Mouse (Mus musculus) limb, embryonic 13.5 days (tissue): Measurements from ENCODE around the gene Dtl. TPM values are rescaled to one million over a fixed set of nuclear protein-coding genes. Genes with fewer than 3 reads are reported as not detected.

Experiments used
- ATAC-seq: fragments of 200-750 bp; cut with Nextera tagmentation; 2 replicates; pipeline ENCODE4 v1.8.0; 2017; ENCODE audit warnings: low read depth, moderate number of reproducible peaks, moderate TSS enrichment; ENCODE audit not compliant: low FRiP score
- H3K27ac ChIP-seq: fragments of 300-500 bp; sonication (generic); 2 replicates; pipeline ENCODE4 v1.5.1; 2015; ENCODE audit warnings: inconsistent platforms, mild to moderate bottlenecking, moderate library complexity
- H3K27me3 ChIP-seq: fragments of 300-500 bp; sonication (generic); 2 replicates; pipeline ENCODE4 v1.6.1; 2015; ENCODE audit warnings: mild to moderate bottlenecking, inconsistent platforms
- H3K36me3 ChIP-seq: fragments of 300-500 bp; sonication (generic); 2 replicates; pipeline ENCODE4 v1.6.1; 2015; ENCODE audit warnings: inconsistent platforms, mild to moderate bottlenecking, moderate library complexity
- H3K4me1 ChIP-seq: fragments of 300-500 bp; sonication (generic); 2 replicates; pipeline ENCODE4 v1.6.1; 2015; ENCODE audit warnings: inconsistent platforms
- H3K4me2 ChIP-seq: fragments of 300-500 bp; sonication (generic); replicated peaks from 2 replicates; pipeline ENCODE4 v1.6.1; 2015; ENCODE audit warnings: inconsistent platforms, mild to moderate bottlenecking, moderate library complexity
- H3K4me3 ChIP-seq: fragments of 300-500 bp; sonication (generic); 2 replicates; pipeline ENCODE4 v1.5.1; 2015; ENCODE audit warnings: moderate library complexity, mild to moderate bottlenecking, inconsistent platforms
- H3K9ac ChIP-seq: fragments of 300-500 bp; sonication (generic); 2 replicates; pipeline ENCODE4 v1.6.1; 2015; ENCODE audit warnings: mild to moderate bottlenecking, inconsistent platforms
- H3K9me3 ChIP-seq: fragments of 300-500 bp; sonication (generic); 2 replicates; pipeline ENCODE4 v1.6.1; 2016; ENCODE audit warnings: inconsistent platforms
- WGBS: fragments of 180-500 bp; shearing (Covaris S2); methylation state at CpG from one replicate; pipeline ENCODE4 v1.1.7; 2015; 5-methylcytosine and 5-hydroxymethylcytosine counted together
- polyA plus RNA-seq: library from polyadenylated mRNA; unstranded; fragments of >200 nt; fragmentation: Nextera tagmentation; extraction: Ambion mirVana; gene quantifications from 2 replicates; pipeline ENCODE4 v1.2.1, GENCODE M21; 2015

Dtl gene
- polyA plus RNA-seq: 63.2 and 68.1 TPM in 2 replicates

DNA sequence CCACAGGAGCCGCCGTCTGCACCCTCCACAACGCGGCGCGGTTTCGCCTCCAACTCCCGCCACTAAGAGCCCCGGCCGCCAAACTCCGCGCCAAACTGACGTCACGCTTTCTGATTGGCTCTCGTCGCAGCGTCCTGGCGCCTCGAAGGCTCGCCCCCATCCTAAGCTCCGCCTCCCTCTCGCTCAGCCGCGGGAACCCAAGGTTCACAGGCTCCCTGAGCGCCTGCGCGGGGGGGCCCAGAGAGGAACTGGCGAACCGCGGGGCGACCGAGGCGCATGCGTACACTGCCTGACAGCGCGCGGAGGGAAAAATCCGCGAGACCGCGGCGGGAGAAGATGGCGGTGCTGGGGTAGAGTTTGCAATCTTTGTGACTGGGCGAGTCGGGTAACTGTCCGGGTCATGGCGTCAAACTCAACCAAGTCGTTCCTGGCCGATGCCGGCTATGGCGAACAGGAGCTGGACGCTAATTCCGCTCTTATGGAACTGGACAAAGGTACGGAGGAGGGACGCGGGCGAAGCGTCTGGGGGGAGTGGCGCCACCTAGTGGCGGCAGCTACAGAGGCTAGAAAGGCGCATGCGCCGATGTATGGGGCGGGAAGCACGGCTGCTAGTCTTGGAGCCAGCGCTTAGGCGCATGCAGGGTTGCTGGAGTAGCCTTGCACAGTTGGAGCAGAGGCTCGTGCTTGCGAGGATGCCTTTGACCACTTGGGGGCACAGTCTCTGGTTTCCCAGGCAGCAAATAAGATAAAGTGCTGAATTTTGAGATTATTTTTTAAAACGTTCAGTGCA is at the start of gene Dtl, which contains the start of gene Ints7:
Dtl (minus strand) TSS at position 87 of the 790 bp plus-strand sequence.
Ints7 (plus strand) TSS at position 179 of the 790 bp plus-strand sequence.
- WGBS: under 1% methylated on average over 70 of the region's 70 CpGs
- peak; percentile 97 for ATAC-seq
- Histone ChIP-seq H3K4me2 (peak within 1 kb of the TSS; percentile 84), H3K9ac (peak within 1 kb of the TSS; percentile 81), H3K4me1 (peaks cover 29% of the 10 kb centered on the region), H3K27ac (peak within 1 kb of the TSS; percentile 93), H3K27me3 (no peaks in the 10 kb centered on the region), H3K4me3 (peak within 1 kb of the TSS; percentile 73), H3K36me3 (peaks cover 17% of the 10 kb centered on the region), H3K9me3 (peaks cover 5% of the 10 kb centered on the region; the same call in 1 of the 2 replicates)

DNA sequence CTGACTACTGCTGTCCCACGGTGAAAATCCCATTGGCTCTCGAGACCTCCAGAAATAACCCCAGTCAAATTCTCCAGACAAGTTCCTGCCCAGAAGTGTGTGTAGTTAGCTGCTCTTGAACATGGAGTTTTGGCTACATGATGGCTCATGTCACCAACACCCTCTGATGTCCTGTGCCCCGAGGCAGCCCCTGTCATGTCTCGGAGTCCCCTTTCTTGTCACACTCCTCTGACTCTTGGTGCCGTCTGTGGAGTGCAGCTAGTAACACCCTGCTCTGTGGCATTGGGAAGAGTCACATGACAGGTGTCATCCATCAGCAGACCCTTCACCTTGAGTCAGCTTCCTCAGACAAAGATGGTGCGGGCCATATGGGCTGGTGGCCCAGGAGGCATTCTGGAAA is 49.7 kb upstream of the Dtl start:
- H3K9ac ChIP-seq: no peak overlapping the region
- ATAC-seq: no peak

DNA sequence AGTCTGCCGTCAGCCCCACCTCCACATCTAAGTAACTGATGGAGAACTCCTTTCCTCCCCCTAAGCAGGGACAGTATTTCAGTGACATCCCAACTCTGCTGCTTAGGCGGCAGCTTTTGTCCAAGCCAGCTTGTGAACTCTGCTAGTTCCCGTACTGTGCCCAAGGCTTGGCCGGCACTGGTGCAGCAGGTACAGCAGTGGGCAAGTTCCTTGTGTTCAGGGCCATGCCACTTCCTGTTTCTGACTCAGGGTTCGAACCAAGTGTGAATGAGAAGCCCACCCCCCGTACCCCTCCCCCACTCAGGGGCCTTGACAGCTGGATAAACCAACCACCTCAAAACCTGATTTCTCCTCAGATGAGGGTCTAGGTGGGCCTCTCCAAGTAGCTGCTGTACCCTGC is 49.1 kb upstream of the Dtl start:
- Histone ChIP-seq H3K27me3 (no peaks in the 10 kb centered on the region), H3K27ac (no peak overlapping the region), H3K4me2 (no peak overlapping the region), H3K4me3 (no peak overlapping the region), H3K9me3 (no peaks in the 10 kb centered on the region), H3K4me1 (no peaks in the 10 kb centered on the region), H3K9ac (no peak overlapping the region), H3K36me3 (peaks cover 43% of the 10 kb centered on the region)
- ATAC-seq: no peak
- 74% methylated on average over 6 of the region's 6 CpGs for WGBS

More for the DNA sequence above, 49.7 kb upstream of the Dtl start:
- H3K36me3 ChIP-seq: peaks cover 38% of the 10 kb centered on the region
- no peaks in the 10 kb centered on the region for H3K27me3 ChIP-seq
- no peaks in the 10 kb centered on the region for H3K4me1 ChIP-seq
- no peak overlapping the region for H3K4me3 ChIP-seq
- 57% methylated on average over 6 of the region's 6 CpGs for WGBS
- no peak overlapping the region for H3K4me2 ChIP-seq
- no peaks in the 10 kb centered on the region for H3K9me3 ChIP-seq
- H3K27ac ChIP-seq: no peak overlapping the region

DNA sequence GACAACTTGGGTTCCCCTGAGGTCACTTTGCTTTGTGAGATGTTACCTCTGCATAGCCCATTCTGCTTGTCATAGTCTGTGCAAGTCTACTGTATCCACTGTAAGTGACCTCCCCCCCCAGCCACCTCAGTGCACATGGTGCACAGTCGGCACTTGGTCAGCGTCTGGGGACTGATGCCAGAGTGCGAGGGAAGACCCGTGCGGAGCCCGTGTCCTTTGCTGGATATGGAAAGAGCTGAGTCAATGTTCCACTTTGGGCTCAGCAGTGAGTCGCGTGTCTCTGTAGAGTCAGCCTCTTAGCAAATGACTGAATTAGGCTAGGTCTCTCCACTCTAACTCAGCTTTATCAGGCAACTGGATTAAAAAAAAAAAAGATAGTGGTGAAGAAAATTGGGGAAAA is 47.5 kb upstream of the Dtl start:
- Histone ChIP-seq H3K4me1 (no peaks in the 10 kb centered on the region), H3K9ac (no peak overlapping the region), H3K36me3 (peaks cover 60% of the 10 kb centered on the region), H3K27me3 (no peaks in the 10 kb centered on the region), H3K27ac (no peak overlapping the region), H3K9me3 (no peaks in the 10 kb centered on the region), H3K4me3 (no peak overlapping the region), H3K4me2 (no peak overlapping the region)
- WGBS: 91% methylated on average over 8 of the region's 8 CpGs
- no peak for ATAC-seq

DNA sequence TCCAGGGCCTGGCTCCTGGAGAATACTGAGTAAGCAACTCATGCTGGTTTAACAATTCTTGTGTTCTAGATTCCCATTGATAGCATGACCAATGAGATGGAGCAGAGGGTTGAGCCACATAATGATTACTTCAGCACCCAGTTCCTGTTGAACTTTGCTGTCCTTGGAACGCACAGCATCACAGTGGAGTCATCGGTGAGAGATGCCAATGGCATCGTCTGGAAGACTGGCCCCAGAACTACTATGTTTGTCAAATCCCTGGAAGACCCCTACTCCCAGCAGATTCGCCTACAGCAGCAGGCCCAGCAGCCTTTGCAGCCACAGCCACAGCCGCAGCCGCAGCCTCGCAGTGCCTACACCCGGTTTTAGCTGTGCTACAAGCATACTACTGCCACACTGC is 45.8 kb upstream of the Dtl start:
- Histone ChIP-seq H3K4me1 (no peaks in the 10 kb centered on the region), H3K36me3 (peaks cover 77% of the 10 kb centered on the region), H3K4me3 (no peak overlapping the region), H3K4me2 (no peak overlapping the region), H3K27ac (no peak overlapping the region), H3K9ac (no peak overlapping the region), H3K9me3 (no peaks in the 10 kb centered on the region), H3K27me3 (no peaks in the 10 kb centered on the region)
- WGBS: 95% methylated on average over 8 of the region's 8 CpGs
- no peak for ATAC-seq

DNA sequence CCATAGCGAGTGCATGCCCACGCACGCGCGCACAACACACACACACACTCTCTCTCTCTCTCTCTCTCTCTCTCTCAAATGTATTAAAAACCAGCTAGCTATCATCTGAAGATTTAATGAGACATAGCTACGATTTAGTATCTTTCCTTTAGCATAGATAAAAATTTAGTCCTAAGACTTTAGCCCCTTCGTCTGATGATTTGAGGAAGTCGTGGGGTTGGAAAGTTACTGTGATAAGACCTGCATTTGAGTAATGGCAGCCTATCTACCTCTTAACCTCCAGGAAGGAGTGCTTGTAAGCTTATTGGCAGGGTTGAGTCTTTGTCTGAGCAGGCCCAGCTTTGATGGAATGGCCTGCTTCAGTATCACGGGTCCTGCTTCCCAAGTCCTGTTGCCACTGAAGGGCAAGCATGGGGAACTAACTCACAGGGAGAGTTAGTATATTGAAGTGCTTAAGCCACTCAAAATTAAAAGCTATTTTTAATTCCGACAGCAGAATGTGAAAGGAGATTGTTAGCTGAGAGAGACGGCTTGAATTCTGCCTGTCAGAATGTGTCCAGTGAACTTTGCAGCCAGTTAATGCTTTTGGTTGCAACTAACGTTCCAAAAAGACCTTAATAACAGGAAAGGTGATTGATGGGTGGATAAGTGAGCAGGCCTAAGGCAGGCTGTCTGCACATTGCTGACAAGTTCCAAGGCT is 42.9 kb upstream of the Dtl start:
- no peaks in the 10 kb centered on the region for H3K27me3 ChIP-seq
- 93% methylated on average over 12 of the region's 12 CpGs for WGBS
- H3K4me1 ChIP-seq: no peaks in the 10 kb centered on the region
- no peak overlapping the region for H3K9ac ChIP-seq
- no peak overlapping the region for H3K4me3 ChIP-seq
- H3K27ac ChIP-seq: no peak overlapping the region
- no peak for ATAC-seq
- H3K9me3 ChIP-seq: no peaks in the 10 kb centered on the region
- peaks cover 94% of the 10 kb centered on the region for H3K36me3 ChIP-seq
- H3K4me2 ChIP-seq: no peak overlapping the region

DNA sequence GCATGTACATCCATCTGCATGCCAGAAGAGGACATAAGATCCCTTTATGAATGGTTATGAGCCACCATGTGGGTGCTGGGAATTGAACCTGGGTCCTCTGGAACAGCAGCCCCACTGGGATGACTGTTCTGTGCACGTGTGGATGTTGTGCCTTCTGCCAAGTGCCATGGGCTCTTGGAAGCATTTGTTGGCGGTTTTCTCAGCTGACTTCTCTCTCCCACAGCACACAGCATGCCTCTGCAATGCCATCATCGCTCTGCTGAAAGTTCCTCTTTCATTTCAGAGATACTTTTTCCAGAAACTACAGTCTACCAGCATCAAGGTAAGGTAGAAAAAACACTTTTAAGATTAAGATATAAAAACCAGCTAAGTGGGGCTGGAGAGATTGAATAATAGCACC is 42.2 kb upstream of the Dtl start:
- Histone ChIP-seq H3K27ac (no peak overlapping the region), H3K4me3 (no peak overlapping the region), H3K4me1 (no peaks in the 10 kb centered on the region), H3K9me3 (no peaks in the 10 kb centered on the region), H3K9ac (no peak overlapping the region), H3K36me3 (peaks cover 94% of the 10 kb centered on the region), H3K4me2 (no peak overlapping the region), H3K27me3 (no peaks in the 10 kb centered on the region)
- no peak for ATAC-seq
- 89% methylated on average over 3 of the region's 3 CpGs for WGBS

DNA sequence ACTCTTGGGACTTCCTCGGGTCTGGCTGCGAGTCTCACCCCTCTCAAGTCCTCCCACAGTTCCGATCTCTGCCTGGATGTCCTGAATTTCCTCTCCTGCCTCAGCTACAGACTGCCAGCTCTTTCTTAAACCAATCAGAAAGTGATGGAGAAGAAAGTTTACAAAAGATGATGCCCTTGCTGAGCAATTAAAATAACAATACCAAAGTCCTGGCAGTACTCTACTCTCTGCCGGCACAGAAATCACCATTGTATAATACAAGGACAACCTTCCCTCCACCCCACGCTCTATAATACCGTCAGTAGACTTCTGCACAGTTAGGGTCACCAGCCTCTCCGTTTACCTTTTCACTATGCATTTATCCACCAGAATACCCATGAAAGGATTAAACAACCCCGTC is 40.9 kb upstream of the Dtl start:
- no peaks in the 10 kb centered on the region for H3K27me3 ChIP-seq
- H3K9ac ChIP-seq: no peak overlapping the region
- H3K36me3 ChIP-seq: peaks cover 95% of the 10 kb centered on the region
- no peak overlapping the region for H3K27ac ChIP-seq
- no peaks in the 10 kb centered on the region for H3K9me3 ChIP-seq
- no peaks in the 10 kb centered on the region for H3K4me1 ChIP-seq
- H3K4me3 ChIP-seq: no peak overlapping the region
- no peak for ATAC-seq
- H3K4me2 ChIP-seq: no peak overlapping the region
- 94% methylated on average over 8 of the region's 8 CpGs for WGBS

DNA sequence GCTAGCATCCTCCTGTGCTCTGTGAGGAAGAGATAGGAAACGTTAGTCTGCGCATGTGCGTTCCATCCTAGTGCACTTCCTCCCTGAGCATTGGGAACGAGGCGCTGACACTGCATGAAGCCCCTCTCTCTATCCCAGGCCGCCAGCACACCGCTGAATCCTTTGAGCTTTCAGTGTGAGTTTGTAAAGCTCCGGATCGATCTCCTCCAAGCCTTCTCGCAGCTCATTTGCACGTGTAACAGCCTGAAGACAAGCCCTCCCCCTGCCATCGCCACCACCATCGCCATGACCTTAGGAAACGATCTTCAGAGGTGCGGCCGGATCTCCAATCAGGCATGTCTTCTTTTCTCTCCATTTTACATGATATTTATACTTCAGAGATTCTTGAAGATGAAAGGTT is 37.5 kb upstream of the Dtl start:
- no peaks in the 10 kb centered on the region for H3K4me1 ChIP-seq
- no peak overlapping the region for H3K4me2 ChIP-seq
- no peak overlapping the region for H3K27ac ChIP-seq
- 90% methylated on average over 16 of the region's 16 CpGs for WGBS
- no peak for ATAC-seq
- H3K4me3 ChIP-seq: no peak overlapping the region
- H3K9me3 ChIP-seq: no peaks in the 10 kb centered on the region
- peaks cover 93% of the 10 kb centered on the region for H3K36me3 ChIP-seq
- no peaks in the 10 kb centered on the region for H3K27me3 ChIP-seq
- no peak overlapping the region for H3K9ac ChIP-seq

DNA sequence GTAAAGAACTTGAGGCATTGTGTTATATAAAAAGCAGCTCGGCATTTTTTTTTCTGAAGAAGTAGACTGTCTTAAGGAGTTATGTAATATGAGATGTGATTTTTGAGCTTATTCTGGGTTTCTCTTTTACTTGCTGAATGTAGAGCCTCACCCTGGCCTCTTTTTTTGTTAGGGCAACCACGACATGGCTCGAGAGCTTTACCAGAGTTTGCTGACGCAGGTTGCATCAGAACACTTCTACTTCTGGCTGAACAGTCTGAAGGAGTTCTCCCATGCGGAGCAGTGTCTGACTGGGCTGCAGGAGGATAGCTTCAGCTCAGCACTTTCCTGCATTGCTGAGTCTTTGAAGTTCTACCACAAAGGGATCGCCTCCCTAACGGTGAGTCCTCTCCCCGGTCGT is 36.3 kb upstream of the Dtl start:
- no peak overlapping the region for H3K4me3 ChIP-seq
- WGBS: 81% methylated on average over 9 of the region's 9 CpGs
- ATAC-seq: no peak

DNA sequence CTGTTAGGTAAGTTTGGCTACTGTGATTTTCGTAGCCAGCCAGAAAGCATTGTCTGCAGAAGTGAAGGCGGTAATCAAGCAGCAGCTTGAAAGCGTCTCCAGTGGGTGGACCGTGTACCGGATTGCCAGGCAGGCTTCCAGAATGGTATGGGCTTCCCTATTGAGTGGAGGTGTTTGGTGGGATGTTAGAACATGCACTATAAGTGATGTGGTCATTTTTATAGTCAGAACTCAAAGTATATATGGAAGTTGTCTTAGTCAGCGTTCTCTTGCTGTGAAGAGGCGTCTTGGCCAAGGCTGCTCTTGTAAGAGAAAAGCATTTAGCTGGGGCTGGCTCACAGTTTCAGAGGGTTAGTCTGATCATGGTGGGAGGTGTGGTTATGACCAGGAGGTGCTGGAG is 35.0 kb upstream of the Dtl start:
- Histone ChIP-seq H3K27me3 (no peaks in the 10 kb centered on the region), H3K27ac (no peak overlapping the region), H3K4me3 (no peak overlapping the region), H3K4me2 (no peak overlapping the region), H3K9ac (no peak overlapping the region), H3K4me1 (no peaks in the 10 kb centered on the region), H3K36me3 (peaks cover 92% of the 10 kb centered on the region), H3K9me3 (no peaks in the 10 kb centered on the region)
- WGBS: 93% methylated on average over 7 of the region's 7 CpGs
- no peak for ATAC-seq

More for the DNA sequence above, 36.3 kb upstream of the Dtl start:
- H3K27ac ChIP-seq: no peak overlapping the region
- H3K27me3 ChIP-seq: no peaks in the 10 kb centered on the region
- H3K36me3 ChIP-seq: peaks cover 93% of the 10 kb centered on the region
- no peak overlapping the region for H3K4me2 ChIP-seq
- H3K9ac ChIP-seq: no peak overlapping the region
- H3K9me3 ChIP-seq: no peaks in the 10 kb centered on the region
- H3K4me1 ChIP-seq: no peaks in the 10 kb centered on the region

DNA sequence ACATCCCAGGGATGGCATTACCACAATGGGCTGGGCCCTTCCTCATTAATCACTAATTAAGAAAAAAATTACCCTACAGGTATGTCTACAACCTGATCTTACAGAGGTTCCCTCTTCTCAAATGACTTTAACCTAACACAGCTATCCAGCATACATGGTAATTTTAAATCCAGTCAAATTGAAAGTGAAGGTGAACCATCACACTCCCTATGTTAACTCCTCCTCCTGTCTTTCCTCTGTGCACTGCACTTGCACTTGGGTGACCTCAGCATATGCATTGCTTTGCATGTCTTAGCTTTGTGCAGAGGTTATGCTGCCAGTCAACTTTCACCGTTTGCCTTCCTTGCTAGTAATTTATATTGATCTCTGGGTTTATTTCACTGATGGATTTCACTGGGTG is 34.2 kb upstream of the Dtl start:
- Histone ChIP-seq H3K36me3 (peaks cover 92% of the 10 kb centered on the region), H3K9ac (no peak overlapping the region)
- WGBS: 92% methylated on average over 1 of the region's 1 CpGs

More for the DNA sequence above, 34.2 kb upstream of the Dtl start:
- Histone ChIP-seq H3K4me2 (no peak overlapping the region), H3K4me3 (no peak overlapping the region), H3K27ac (no peak overlapping the region), H3K4me1 (no peaks in the 10 kb centered on the region), H3K9me3 (no peaks in the 10 kb centered on the region), H3K27me3 (no peaks in the 10 kb centered on the region)
- no peak for ATAC-seq
